Mouse (Mus musculus): ENCODE measurements around the gene Pklr.
A peak's percentile ranks its signal among the peaks of the same experiment; 100 is the strongest.

The Pklr gene

DNA sequence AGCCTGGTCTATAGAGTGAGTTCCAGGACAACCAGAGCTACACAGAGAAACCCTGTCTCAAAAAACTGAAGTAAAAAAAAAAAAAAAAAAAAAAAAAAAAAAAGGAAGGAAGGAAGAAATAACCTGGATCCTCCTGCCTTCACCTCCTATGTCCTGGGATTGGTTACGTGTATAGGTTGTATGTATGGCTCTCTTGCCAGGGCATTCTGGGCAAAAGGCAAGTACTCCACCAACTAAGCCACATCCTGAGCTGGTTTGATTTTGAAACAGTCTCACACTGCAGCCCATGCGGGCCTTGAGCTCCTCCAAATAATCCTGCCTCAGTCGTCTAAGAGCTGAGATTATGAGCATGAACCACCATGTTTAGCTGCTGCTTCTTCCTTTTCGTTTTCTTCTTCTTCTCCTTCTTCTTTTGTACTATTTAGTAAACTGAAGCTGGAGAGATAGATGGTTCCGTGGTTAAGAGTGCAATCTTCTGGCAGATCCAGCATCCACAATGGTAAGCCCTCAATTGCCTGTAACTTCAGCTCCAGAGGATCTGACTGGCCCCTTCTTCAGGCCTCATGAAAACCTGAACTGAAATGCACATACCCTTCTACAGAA lies 27.8 kb downstream of the Pklr start:
- DNase-seq (ENCODE audit: low spot score in 2 of 2) = no peak

DNA sequence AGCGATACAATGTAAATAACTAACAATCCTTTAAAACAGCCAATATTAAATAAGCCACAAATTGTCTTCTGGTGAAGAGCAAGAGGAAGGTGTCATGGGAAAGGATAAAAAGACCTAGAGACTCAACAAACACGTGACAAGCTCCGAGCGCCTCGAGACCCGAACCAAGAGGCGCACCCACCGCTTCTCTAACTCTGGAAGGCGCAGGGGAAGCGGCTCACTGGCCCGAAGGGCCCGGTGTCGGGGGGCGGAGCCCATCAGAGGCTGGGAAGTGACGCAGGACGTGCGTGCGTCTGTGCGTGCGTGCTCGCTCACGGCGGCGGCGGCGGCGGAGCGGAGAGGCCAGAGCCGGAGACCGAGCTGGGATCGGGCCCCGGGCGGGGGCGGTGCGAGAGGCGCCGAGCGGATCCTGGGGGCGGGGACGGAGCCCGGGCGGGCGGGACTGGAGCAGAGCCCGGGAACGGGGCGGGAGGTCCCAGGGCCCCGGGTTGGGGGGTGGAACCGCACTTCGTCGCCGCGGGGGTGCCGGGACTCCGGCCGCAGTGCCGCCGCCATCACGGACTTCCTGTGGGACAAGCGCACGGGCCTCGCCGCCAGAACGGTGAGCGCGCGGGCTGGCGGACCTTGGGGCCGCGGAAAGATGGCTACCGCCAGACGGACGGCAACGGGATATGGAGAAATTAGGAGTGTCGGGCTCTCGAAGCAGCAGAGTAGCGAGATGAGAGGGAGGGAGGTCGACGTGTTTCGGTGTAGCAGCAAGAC lies 28.7 kb downstream of the Pklr start, which contains the start of gene Clk2:
TSS of gene Clk2 (plus strand) at position 290 of the 762 bp plus-strand sequence.
- peak; percentile 92 to 95 for DNase-seq (ENCODE audit: low spot score in 2 of 2)

DNA sequence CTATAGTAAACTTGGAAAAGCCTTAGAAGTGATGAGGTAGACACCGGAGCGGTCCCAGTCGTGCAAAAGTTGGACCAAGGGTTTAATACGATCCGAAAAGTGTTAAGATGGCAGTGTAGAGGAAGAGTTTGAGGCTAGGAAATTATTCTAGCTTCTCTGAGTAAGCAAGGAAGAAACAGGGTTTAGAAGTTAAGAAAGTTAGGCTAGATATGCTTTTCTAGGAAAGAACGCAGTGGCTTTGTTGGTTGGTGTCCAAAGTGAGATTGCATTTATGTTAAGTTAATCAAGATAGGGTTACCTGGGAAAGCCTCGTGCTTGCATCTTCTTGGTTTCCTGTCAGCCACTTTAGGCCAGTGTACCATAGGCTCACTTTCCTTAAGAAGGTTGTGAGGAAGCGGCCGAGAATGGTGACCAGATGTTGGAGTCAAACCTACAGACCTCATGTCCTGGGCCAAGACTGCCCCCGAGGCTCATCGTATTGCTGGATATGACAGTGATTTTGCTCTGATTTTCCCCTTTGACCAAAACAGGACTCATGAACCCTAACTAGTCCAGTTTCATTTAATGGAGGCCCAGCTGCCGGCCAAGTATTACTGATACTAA lies 29.4 kb downstream of the Pklr start:
- no peak for DNase-seq (ENCODE audit: low spot score in 2 of 2)

DNA sequence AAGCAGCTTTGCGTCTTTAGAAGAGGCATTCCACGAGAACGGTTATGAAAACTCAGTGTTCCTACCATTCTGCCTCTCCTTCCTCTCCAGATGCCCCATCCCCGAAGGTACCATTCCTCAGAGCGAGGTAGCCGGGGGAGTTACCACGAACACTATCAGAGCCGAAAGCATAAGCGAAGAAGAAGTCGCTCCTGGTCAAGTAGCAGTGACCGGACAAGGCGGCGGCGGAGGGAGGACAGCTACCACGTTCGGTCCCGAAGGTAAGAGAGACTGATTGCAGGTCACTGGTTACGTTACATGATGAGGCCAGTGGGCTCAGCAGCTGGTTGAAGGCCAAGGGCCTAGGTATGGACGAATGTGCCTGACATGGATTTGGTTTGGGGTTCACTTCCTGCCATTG lies 31.0 kb downstream of the Pklr start:
- no peak for DNase-seq (ENCODE audit: low spot score in 2 of 2)

DNA sequence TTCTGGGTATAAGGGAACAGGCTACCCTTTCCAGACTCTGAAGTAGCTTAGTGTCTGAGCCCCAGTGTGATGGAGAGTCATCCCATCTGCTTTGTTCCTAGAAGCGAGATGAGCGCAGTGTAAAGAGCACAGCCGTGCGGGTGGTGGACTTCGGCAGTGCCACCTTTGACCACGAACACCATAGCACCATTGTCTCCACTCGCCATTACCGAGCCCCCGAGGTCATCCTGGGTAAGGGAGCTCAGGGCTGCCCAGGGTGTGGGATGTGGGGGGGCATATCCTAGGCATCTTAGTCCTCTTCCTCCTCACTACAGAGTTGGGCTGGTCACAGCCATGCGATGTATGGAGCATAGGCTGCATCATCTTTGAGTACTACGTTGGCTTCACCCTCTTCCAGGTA lies 38.9 kb downstream of the Pklr start:
- no peak for DNase-seq (ENCODE audit: low spot score in 2 of 2)

DNA sequence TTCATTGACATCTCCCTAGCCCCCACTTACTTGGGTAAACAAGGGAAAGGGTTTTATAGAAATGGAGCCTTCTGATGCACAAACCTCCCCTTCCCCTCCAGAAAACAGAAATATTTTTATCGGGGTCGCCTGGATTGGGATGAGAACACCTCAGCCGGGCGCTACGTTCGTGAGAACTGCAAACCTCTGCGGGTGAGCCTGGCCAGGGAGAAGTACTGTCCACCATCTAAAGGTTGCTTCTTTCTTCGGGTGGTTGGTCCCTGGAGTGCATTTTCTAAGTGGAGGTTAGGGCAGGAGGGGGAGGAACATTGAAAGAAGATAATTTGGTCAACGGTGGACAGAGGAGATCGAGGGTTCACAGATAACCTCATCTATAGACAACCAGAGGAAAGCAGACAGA lies 39.6 kb downstream of the Pklr start:
- DNase-seq (ENCODE audit: low spot score in 2 of 2) = no peak

DNA sequence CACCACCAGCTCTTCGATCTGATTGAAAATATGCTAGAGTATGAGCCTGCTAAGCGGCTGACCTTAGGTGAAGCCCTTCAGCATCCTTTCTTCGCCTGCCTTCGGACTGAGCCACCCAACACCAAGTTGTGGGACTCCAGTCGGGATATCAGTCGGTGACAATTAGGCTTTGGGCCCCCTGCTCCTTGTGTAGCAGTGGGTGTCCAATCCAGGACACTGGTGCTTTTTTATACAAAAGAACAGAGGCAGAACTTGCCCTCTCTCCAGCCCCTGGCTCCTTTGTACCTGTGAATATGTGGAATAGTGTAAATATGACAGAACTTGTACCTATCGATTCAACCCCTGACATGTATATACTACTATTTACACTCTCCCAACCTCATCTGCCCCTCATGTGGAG lies 40.5 kb downstream of the Pklr start:
- no peak for DNase-seq (ENCODE audit: low spot score in 2 of 2)

DNA sequence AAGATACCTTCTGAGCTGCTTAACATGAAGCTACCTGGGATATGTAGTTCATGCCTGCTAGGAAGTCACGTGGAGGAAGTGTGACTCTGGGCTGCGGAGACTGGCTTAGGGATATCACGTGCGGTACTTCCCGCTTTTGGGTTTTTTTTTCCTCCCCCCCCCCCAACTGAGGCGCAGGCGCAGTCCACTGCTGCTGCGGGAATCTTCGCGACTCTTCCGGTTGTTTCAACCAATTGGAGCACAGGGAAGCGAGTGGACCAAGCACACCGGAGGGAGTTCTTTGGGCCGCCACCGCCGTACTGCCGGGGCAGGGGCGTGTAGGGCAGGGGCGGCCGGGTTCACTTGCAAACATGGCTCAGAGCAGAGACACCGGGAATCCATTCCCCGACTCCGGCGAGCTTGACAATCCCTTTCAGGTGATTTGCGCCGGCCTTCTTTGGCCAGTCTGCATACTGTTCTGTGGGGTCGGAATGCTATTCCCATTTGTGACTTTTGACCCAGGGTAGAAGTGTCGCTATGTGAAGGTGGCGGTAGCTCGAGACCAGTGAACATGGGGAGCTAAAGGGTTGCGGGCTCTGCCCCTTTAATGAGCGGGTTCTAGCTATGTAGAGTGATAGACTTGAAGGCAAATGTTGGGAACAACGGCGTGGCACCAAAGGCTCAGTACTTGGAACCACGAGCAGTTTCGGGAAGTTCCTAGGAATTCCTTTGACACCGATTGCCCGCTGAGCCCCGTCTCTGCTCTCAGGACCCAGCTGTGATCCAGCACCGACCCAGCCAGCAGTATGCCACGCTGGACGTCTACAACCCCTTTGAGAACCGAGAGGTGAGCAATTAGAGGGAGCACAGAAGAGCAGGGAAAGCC lies 41.5 kb downstream of the Pklr start, which contains the start of gene Scamp3:
TSS of gene Scamp3 (plus strand) at position 232 of the 865 bp plus-strand sequence.
- DNase-seq (ENCODE audit: low spot score in 2 of 2) = peak; percentile 90 to 91

DNA sequence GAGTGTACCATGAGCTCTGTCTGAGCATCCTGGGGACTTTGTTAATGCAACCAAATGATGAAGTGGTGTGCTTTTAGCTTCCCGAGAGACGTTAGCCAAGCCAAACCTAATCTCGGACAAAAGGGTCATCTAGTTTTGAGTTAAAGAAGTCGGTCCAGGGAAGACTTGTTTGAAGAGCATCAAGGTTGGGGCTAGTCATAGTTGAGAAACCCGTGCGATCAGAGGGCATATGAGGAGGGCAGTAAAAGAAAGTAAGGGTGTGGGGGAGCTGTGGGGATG lies 42.1 kb downstream of the Pklr start:
- DNase-seq (ENCODE audit: low spot score in 2 of 2) = no peak

DNA sequence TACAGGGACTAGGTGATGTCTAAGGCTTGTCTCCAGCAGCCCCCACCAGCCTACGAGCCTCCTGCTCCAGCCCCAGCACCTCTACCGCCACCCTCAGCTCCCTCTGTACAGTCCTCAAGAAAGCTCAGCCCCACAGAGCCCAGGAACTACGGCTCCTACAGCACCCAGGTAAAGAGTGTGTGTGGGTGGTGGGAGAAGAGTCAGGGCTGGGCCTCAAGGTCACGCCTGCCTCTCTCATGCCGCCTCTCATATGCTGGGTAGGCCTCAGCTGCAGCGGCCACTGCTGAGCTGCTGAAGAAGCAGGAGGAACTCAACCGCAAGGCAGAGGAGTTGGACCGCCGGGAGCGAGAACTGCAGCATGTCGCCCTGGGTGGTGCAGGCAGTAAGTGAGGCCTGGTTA lies 43.1 kb downstream of the Pklr start:
- no peak for DNase-seq (ENCODE audit: low spot score in 2 of 2)

DNA sequence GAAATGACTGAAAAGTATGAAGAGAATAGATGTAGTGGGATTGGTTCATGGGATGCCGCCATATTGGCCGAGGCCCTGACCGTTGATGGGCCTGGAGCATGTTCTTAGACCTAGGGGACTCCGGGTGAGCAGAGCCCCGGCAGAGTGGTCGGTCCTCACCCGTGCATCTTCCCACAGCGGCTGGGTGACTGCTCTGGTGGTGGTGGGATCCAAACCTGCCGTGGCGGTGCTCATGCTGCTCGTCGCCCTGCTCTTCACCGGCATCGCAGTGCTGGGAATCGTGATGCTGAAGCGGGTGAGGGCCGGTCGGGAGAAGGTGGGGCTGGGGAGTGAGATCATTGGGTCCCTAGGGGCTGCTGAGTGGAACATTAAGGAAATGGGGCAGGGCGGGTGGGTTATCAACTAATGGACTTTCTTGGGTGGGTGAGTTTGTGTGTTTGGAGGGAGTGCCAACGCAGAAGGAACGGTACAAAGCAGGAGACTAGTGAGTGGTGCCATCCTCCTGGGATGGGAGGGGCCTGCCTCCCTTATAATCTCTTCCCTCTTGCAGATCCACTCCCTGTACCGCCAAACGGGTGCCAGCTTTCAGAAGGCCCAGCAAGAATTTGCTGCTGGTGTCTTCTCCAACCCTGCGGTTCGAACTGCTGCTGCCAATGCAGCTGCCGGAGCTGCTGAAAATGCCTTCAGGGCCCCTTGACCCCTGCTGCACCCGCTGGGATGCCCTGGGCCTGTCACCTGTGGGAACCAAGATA lies 46.0 kb downstream of the Pklr start:
- no peak for DNase-seq (ENCODE audit: low spot score in 2 of 2)

DNA sequence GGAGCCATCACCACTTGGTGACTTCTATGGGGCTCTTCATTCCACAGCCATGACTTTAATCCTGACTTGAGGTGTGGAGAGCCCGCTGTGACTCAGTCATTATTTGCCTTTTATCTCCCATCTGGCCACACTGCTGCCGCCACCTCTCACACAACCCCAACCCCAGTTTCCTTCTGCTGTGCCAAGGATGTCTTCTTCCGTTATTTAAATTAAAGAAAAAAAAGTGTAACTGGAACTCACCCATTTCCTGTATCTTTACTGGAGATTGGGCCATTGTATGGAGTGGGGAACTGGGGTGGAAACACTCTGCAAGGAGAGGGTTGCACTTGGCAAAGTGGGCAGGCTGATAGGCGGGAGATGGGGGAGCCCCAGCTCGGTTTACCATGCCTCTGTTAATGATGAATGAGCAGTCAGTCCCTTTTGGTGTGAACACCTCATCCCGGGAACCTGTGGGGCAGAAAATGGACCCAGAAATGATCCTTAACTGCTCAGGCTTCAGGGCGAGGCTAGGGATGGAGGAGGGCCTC lies 46.7 kb downstream of the Pklr start:
- DNase-seq (ENCODE audit: low spot score in 2 of 2) = no peak

DNA sequence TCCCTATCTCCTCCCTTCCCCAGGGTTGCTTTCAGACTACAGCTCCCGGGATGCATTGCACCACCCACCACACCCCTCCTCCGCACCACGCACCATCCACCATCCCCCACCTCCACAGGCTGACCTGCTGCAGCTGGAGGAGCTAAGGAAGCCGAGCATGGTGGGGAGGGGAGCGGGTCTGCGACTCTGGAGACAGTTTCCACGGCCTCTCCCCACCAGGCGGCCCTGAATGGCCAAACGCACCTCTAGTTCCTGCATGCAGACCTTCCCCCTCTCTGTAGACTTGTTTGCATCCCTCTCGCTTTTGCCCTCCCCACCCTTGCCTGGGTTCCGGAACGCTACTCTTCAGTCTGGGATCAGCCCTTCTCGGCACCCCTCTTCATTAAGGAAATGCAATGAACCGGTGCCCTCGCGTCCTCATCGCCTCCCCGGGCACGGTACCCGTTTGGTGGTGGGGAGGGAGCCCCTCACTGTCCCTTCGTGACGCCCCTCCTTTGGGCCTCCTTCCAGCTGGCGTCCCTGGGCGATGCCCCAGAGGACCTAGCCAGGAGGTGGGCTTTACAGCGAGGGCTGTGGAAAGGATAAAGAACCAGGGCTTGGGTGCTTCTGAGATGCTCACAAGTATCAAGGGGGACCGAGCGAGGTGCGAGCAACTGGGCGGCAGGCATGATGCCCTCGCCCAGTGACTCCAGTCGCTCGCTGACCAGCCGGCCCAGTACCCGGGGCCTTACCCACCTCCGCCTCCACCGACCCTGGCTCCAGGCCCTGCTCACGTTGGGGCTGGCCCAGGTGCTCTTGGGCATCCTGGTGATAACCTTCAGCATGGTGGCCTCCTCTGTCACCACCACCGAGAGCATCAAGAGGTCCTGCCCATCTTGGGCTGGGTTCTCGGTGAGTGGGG lies 47.4 kb downstream of the Pklr start, which contains the start of gene Fam189b:
TSS of gene Fam189b (plus strand) at position 86 of the 901 bp plus-strand sequence.
- peak; percentile 90 to 92 for DNase-seq (ENCODE audit: low spot score in 2 of 2)

DNA sequence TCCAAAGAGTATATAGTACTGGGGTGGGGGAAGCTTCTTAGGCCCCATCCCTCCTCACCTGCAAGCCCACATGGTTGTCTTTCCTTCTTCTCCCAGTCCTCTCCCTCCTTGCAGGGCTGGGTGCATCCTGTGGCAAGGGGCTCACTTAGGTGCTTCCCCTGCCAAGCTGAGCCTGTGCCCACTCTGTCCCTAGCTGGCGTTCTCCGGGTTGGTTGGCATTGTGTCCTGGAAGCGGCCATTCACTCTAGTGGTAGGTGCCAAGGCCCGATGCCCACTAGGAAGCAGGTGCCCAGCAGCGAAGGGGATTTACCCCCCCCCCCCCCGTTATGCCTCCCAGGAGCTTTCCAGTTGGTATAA lies 48.0 kb downstream of the Pklr start:
- DNase-seq (ENCODE audit: low spot score in 2 of 2) = peak in 1 of 2 experiments; percentile 44

DNA sequence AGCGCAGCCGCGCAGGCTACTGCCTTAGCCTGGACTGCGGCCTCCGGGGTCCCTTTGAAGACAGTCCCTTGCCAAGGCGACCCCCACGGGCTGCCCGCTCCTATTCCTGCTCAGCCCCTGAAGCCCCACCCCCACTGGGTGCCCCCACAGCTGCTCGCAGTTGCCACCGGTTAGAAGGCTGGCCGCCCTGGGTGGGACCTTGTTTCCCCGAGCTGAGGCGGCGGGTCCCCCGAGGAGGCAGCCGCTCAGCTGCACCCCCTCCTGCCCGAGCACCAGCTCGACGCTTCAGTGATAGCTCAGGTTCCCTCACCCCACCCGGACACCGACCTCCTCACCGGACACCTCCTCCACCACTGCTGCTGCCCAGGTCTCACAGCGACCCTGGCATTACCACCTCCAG lies 51.3 kb downstream of the Pklr start:
- no peak for DNase-seq (ENCODE audit: low spot score in 2 of 2)

DNA sequence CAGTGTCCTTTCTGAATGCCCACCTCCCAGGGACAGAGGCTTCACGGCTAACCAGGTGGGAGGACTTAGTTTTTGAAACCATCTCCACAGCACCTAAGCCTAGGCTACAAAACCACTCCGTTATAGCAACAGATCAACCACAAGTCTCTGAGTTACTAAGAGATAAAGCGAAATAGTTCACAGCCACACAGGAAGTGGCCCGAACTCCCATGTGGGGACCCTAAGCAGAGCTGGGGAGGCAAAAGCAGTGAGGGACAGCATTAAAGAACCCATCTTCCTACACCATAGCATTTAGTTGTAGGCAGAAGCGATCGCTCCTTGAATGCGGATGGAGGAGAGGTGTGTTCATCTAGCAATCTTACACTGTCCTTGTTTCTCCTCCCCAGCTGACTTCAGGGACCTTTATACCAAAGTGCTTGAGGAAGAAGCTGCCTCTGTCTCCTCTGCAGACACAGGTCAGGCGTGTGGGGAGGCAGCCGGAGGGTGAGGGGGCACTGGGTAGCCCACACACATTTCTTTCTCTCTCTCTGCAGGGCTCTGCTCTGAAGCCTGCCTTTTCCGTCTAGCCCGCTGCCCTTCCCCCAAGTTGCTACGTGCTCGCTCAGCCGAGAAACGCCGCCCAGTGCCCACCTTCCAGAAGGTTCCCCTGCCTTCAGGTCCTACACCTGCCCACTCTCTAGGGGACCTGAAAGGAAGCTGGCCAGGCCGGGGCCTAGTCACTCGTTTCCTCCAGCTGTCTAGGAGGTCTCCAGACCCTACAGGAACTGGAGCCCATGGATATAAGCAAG lies 51.9 kb downstream of the Pklr start:
- DNase-seq (ENCODE audit: low spot score in 2 of 2) = no peak

DNA sequence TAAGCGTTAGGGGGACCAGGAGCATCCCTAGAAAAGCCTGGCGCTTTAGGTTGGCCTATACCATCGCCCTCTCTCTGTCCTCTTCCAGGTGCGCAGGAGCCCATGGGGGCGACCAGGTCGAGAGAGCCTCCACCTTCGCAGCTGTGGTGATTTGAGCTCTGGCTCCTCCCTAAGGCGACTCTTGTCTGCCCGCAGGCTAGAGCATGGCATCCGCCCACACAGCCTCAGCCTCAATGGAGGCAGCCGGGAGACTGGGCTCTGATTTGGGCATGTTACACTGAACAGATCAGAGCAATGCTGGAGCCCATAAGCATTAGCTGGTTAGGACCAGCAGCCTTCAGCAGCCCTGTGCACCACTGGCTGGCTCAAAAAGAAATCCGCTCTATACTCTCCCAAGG lies 52.5 kb downstream of the Pklr start:
- no peak for DNase-seq (ENCODE audit: low spot score in 2 of 2)

DNA sequence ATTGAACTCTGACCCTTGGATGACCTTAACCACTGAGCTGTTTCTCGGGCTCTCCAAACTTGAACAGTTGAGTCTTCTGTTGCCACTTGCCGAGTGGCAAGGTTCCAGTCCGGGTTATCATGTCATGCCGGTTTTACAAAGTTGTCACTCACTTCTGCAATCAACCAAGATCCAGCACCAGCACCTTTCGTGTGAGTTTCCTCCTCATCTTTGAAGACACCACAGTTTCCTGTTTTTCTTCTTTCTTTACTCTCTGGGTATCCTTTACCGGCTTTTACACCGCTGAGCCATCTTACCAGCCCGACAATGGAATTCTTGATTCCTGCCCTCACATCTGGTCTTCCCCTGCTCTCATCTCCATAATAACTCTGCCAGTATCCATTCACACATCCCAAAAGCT lies 54.5 kb downstream of the Pklr start:
- DNase-seq (ENCODE audit: low spot score in 2 of 2) = no peak

DNA sequence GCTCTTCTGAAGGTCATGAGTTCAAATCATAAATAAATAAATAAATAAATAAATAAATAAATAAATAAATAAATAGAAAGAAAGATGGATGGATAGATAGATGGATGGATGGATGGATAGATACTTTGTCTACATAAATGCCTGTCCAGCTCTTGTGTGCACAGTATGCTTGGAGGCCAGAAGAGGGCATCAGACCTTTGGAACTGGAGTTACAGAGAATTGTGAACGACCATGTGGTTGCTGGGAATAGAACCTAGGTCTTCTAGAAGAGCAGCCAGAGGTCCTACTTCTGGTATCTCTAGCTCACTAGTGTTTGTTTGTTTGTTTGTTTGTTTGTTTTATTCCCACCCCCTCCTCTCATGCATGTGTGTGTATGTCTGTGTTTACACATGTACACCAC lies 57.4 kb downstream of the Pklr start:
- no peak for DNase-seq (ENCODE audit: low spot score in 2 of 2)

DNA sequence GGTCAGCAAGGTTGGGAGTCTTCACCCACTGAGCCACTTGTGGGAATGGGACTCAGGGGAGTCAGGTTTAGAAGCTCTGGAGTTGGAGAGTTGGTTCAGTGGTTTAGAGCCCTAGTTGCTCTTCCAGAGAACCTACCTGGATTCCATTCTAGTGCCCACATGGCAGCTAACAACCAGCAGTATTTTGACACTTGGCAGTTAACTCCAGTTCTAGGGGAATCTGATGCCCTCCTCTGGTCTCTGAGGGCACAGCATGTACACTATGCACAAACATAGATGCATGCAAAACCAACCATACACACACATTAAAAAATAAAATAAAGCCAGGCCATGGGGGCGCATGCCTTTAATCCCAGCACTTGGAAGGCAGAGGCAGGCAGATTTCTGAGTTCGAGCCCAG lies 57.9 kb downstream of the Pklr start:
- DNase-seq (ENCODE audit: low spot score in 2 of 2) = no peak

All from right cerebral cortex, adult 2 months (tissue).